Mouse (Mus musculus) midbrain, embryonic 14.5 days (tissue): Measurements from ENCODE around the gene Pgls. TPM values are rescaled to one million over a fixed set of nuclear protein-coding genes. Genes with fewer than 3 reads are reported as not detected.

ENCODE experiments used
- ATAC-seq: fragments of 200-750 bp; cut with Nextera tagmentation; 2 replicates; pipeline ENCODE4 v1.8.0; 2017; ENCODE audit warnings: moderate number of reproducible peaks, moderate library complexity; ENCODE audit not compliant: low FRiP score, low TSS enrichment
- DNase-seq: peaks from one replicate; pipeline ENCODE4 v3.0.0-alpha.2; 2015
- H3K27ac ChIP-seq: fragments of 300-500 bp; sonication (generic); replicated peaks from 2 replicates; pipeline ENCODE4 v1.5.1; 2014; ENCODE audit warnings: mild to moderate bottlenecking, low read depth, low read length, moderate library complexity
- H3K27me3 ChIP-seq: fragments of 300-500 bp; sonication (generic); 2 replicates; pipeline ENCODE4 v1.6.1; 2014; ENCODE audit warnings: low read length, control low read depth, mixed read lengths; ENCODE audit not compliant: control insufficient read depth, insufficient read depth
- H3K36me3 ChIP-seq: fragments of 300-500 bp; sonication (generic); 2 replicates; pipeline ENCODE4 v1.6.1; 2014; ENCODE audit warnings: low read length, control low read depth; ENCODE audit not compliant: control insufficient read depth, insufficient read depth
- H3K4me1 ChIP-seq: fragments of 300-500 bp; sonication (generic); 2 replicates; pipeline ENCODE4 v1.6.1; 2014; ENCODE audit warnings: mild to moderate bottlenecking, antibody characterized with exemption, low read length, control low read depth; ENCODE audit not compliant: control insufficient read depth, insufficient read depth
- H3K4me2 ChIP-seq: fragments of 300-500 bp; sonication (generic); 2 replicates; pipeline ENCODE4 v1.6.1; 2014; ENCODE audit warnings: mild to moderate bottlenecking, low read length, moderate library complexity
- H3K4me3 ChIP-seq: fragments of 300-500 bp; sonication (generic); replicated peaks from 2 replicates; pipeline ENCODE4 v1.5.1; 2014; ENCODE audit warnings: low read depth, low read length
- H3K9ac ChIP-seq: fragments of 300-500 bp; sonication (generic); replicated peaks from 2 replicates; pipeline ENCODE4 v1.6.1; 2014; ENCODE audit warnings: mild to moderate bottlenecking, low read length, moderate library complexity
- H3K9me3 ChIP-seq: fragments of 300-500 bp; sonication (generic); 2 replicates; pipeline ENCODE4 v1.6.1; 2016; ENCODE audit warnings: low read length, control low read depth, mixed read lengths; ENCODE audit not compliant: control insufficient read depth
- WGBS: fragments of 180-500 bp; shearing (Covaris S2); extraction: QIAGEN DNeasy Blood & Tissue Kit; methylation state at CpG from one replicate; pipeline ENCODE4 v1.1.7; 2014; 5-methylcytosine and 5-hydroxymethylcytosine counted together
- polyA plus RNA-seq: library from polyadenylated mRNA; unstranded; fragments of >200 nt; fragmentation: Nextera tagmentation; extraction: Ambion mirVana; gene quantifications from 2 replicates; pipeline ENCODE4 v1.2.1, GENCODE M21; 2014

The Pgls gene
- 241 and 269 TPM in 2 replicates for polyA plus RNA-seq

GRCm38 (mm10) chr8:71591471-71592373 is at the start of gene Pgls:
Pgls (plus strand) TSS chr8:71592176.
- Histone ChIP-seq H3K4me1 (peaks cover 24% of the 10 kb centered on the region), H3K27me3 (no peaks in the 10 kb centered on the region), H3K9me3 (no peaks in the 10 kb centered on the region), H3K9ac (peak within 1 kb of the TSS; percentile 97), H3K36me3 (peaks cover 3% of the 10 kb centered on the region; the same call in 1 of the 2 replicates), H3K27ac (peak within 1 kb of the TSS; percentile 99), H3K4me2 (peak within 1 kb of the TSS; percentile 97), H3K4me3 (peak within 1 kb of the TSS; percentile 74)
- under 1% methylated on average over 71 of the region's 71 CpGs for WGBS
- DNase-seq: peak; percentile 98
- peak; percentile 90 for ATAC-seq

- 0% methylated on average over 55 of the region's 55 CpGs for WGBS
- Histone ChIP-seq H3K9me3 (no peaks in the 10 kb centered on the region), H3K4me1 (peaks cover 7% of the 10 kb centered on the region), H3K27ac (0 out of 2 replicates have a peak within 1 kb of the TSS, but pooled peaks have one; percentile 56), H3K27me3 (peaks cover 10% of the 10 kb centered on the region), H3K9ac (peak within 1 kb of the TSS; percentile 77), H3K4me2 (peak within 1 kb of the TSS; percentile 85), H3K36me3 (peaks cover 24% of the 10 kb centered on the region), H3K4me3 (peak within 1 kb of the TSS; percentile 84)
- peak; percentile 95 for ATAC-seq
- peak; percentile 99 for DNase-seq
Measured at GRCm38 (mm10) chr8:71542632-71543343, 49.2 kb upstream of the Pgls start, which contains the start of gene Mvb12a. Mvb12a (plus strand) TSS chr8:71542922.

DNA sequence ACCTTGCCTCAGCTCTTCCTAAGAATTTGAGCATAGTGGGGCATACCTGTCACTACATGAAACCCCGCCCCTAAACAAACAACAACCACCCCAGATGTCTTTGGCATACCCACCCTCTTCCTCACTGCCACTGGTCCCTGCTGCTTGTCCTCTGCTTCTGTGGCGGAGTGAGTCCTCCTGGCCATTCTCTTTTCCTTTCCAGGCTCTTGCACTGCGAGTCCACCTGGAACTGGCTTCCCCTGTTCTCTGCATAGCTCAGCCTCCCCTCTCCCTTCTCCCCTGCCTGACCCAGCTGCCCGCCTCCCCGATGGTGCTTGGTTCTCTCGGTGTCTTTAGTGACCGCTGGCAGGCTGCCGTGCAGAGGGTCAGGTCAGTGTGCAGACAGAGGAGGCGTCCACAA is 48.2 kb upstream of the Pgls start:
- ATAC-seq (no peak), DNase-seq (no peak)
- peaks cover 7% of the 10 kb centered on the region for H3K4me1 ChIP-seq
- H3K27me3 ChIP-seq: 0 out of 2 replicates have a peak, but pooled peaks cover 4% of the 10 kb centered on the region
- H3K27ac ChIP-seq: no peak overlapping the region
- peak overlapping the region; percentile 77; the same call in 1 of the 2 replicates for H3K9ac ChIP-seq
- WGBS: 90% methylated on average over 9 of the region's 9 CpGs
- H3K4me3 ChIP-seq: peak overlapping the region; percentile 84
- H3K4me2 ChIP-seq: peak overlapping the region; percentile 85
- no peaks in the 10 kb centered on the region for H3K9me3 ChIP-seq
- peaks cover 33% of the 10 kb centered on the region for H3K36me3 ChIP-seq

GRCm38 (mm10) chr8:71545053-71545452 is 46.9 kb upstream of the Pgls start:
- Histone ChIP-seq H3K9ac (no peak overlapping the region), H3K4me1 (peaks cover 7% of the 10 kb centered on the region), H3K36me3 (peaks cover 35% of the 10 kb centered on the region), H3K27ac (no peak overlapping the region), H3K4me3 (no peak overlapping the region), H3K27me3 (no peaks in the 10 kb centered on the region), H3K4me2 (no peak overlapping the region), H3K9me3 (no peaks in the 10 kb centered on the region)
- ATAC-seq (no peak), DNase-seq (no peak)
- WGBS: 92% methylated on average over 11 of the region's 11 CpGs

GRCm38 (mm10) chr8:71547590-71547989 is 44.4 kb upstream of the Pgls start:
- DNase-seq (no peak), ATAC-seq (no peak)
- 86% methylated on average over 7 of the region's 7 CpGs for WGBS
- Histone ChIP-seq H3K4me3 (no peak overlapping the region), H3K27me3 (no peaks in the 10 kb centered on the region), H3K4me2 (no peak overlapping the region), H3K27ac (no peak overlapping the region), H3K9ac (no peak overlapping the region), H3K4me1 (peaks cover 7% of the 10 kb centered on the region), H3K9me3 (no peaks in the 10 kb centered on the region), H3K36me3 (peaks cover 35% of the 10 kb centered on the region)

DNA sequence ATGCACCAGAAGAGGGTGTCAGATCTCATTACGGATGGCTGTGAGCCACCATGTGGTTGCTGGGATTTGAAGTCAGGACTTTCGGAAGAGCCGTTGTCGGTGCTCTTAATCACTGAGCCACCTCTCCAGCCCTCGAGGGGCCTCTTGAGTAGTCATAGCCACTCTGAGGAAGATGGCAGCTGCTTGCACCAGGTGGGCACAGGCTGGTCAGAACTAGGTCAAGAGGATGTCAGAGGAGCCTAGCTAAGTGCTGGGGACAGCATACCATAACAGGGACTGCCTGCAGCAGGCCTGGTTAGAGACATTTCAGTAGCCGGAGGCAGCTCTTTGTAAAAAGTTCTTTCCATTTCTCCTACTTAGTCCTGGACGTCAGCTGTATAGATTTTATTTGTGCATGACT is 41.2 kb upstream of the Pgls start:
- no peak for DNase-seq
- Histone ChIP-seq H3K4me1 (no peaks in the 10 kb centered on the region), H3K9ac (no peak overlapping the region), H3K27ac (no peak overlapping the region), H3K4me3 (no peak overlapping the region), H3K36me3 (peaks cover 28% of the 10 kb centered on the region), H3K9me3 (no peaks in the 10 kb centered on the region), H3K4me2 (no peak overlapping the region), H3K27me3 (no peaks in the 10 kb centered on the region)
- no peak for ATAC-seq
- WGBS: 75% methylated on average over 7 of the region's 7 CpGs

GRCm38 (mm10) chr8:71552770-71553169 is 39.2 kb upstream of the Pgls start:
- H3K9me3 ChIP-seq: no peaks in the 10 kb centered on the region
- ATAC-seq (no peak), DNase-seq (no peak)
- no peak overlapping the region for H3K4me3 ChIP-seq
- no peak overlapping the region for H3K9ac ChIP-seq
- H3K4me2 ChIP-seq: no peak overlapping the region
- no peaks in the 10 kb centered on the region for H3K4me1 ChIP-seq
- H3K27me3 ChIP-seq: peaks cover 19% of the 10 kb centered on the region
- H3K27ac ChIP-seq: no peak overlapping the region
- peaks cover 11% of the 10 kb centered on the region for H3K36me3 ChIP-seq
- 73% methylated on average over 6 of the region's 6 CpGs for WGBS

DNA sequence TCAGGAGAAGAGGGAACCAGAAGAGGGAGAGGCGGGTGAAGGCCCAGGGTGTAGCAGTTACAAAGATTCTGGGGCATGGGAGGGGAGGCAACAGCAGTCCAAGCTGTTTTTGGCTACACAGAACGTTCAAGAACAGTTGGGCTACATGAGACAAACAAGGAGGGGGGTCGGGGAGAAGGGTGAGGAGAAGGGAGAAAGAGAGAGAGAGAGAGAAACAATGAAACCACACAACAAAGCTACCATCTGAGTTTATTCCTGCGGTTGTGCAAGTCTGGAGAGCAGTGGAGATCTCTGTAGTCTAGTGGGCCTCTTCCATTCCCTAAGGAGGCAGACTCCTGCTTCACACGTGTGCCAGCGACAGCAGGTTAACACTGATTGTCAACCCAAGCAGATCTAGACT is 38.0 kb upstream of the Pgls start:
- H3K36me3 ChIP-seq: no peaks in the 10 kb centered on the region
- 70% methylated on average over 6 of the region's 6 CpGs for whole genome bisulfite sequencing
- no peak for ATAC-seq

More for the DNA sequence above, 38.0 kb upstream of the Pgls start:
- peaks cover 31% of the 10 kb centered on the region for H3K27me3 ChIP-seq
- no peaks in the 10 kb centered on the region for H3K9me3 ChIP-seq
- H3K4me3 ChIP-seq: no peak overlapping the region
- H3K9ac ChIP-seq: no peak overlapping the region
- no peak for DNase-seq
- H3K4me2 ChIP-seq: no peak overlapping the region
- H3K4me1 ChIP-seq: no peaks in the 10 kb centered on the region
- H3K27ac ChIP-seq: no peak overlapping the region
